Mouse (Mus musculus): Measurements from ENCODE around the gene Fam53b.

Fam53b gene

GRCm38 (mm10) chr7:132712956-132713355 is 100.7 kb downstream of the Fam53b start:
- no peak for DNase-seq (ENCODE audit: low read depth, low spot score)

GRCm38 (mm10) chr7:132712044-132712708 is 101.5 kb downstream of the Fam53b start:
- DNase-seq (ENCODE audit: low read depth, low spot score) = no peak

GRCm38 (mm10) chr7:132711579-132711978 is 102.1 kb downstream of the Fam53b start:
- no peak for DNase-seq (ENCODE audit: low read depth, low spot score)

- DNase-seq (ENCODE audit: low read depth, low spot score) = no peak
These were observed 108.6 kb downstream of the Fam53b start for GRCm38 (mm10) chr7:132705130-132705529.

DNA sequence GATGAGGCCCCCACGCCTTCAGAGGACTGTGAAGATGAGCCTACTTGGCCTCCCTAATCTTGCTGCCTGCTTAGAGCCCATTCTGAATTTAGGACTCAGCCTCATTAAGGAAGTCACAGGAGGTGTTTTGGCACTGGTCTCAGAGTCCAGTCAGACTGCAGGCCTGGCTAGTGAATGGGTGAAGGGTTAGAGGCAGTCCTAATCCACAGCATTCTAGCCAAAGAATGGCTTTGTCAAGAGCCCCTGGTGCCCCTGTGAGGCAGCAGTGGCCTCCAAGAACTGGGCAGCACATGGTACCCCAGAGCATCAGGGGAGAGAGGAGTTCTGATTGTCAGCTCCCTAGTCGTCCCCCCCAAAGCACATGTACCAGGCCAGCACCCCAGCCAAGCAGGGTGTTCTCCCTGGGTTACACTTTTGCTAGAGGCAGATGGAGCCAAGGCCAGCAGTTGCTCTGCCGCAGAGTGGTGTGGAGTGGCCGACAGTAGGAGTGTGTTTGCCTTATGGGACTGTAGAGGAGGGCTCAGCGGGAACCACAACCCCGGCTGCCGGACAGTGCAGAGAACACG is 109.3 kb downstream of the Fam53b start:
- no peak for DNase-seq (ENCODE audit: low read depth, low spot score)

DNA sequence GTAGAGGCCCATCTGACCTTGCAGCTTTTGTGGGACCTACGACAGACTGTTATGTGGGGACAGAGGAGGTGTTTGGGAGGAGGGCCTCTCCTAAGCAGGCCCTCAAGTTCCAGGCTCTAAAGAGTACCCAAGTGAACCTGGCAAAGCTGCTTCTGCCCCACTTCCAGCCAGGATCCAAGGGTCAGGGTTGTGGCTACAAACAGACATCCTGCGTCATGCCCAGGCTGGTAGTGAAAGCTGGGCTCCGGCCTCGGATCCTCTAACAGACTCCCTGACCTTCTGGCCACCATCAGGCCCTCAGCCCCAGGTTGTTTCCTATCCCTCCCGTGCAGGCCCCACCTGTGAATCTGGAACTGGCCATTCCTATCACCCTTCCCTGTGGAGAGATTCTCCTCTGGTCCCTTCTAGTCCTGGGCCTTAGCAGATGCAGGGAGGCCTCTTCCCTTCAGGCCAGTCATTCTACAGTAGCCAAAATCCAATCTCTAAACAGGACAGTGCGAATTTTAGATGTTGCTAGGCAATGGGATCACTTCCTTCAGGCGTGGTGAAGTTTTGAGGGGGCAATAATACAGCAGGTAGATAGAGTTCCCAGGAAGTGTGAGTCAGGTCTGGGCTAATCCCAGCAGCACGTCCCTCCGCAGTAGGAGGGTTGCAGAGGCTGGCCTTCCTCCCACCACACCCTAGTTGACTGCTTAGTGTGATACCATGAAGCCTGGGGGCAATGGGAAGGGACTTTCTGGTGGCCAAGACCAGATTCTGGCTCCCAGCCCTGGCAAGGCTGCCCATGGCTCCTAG is 110.0 kb downstream of the Fam53b start:
- no peak for DNase-seq (ENCODE audit: low read depth, low spot score)

GRCm38 (mm10) chr7:132702492-132703070 is 111.1 kb downstream of the Fam53b start:
- DNase-seq (ENCODE audit: low read depth, low spot score) = no peak

DNA sequence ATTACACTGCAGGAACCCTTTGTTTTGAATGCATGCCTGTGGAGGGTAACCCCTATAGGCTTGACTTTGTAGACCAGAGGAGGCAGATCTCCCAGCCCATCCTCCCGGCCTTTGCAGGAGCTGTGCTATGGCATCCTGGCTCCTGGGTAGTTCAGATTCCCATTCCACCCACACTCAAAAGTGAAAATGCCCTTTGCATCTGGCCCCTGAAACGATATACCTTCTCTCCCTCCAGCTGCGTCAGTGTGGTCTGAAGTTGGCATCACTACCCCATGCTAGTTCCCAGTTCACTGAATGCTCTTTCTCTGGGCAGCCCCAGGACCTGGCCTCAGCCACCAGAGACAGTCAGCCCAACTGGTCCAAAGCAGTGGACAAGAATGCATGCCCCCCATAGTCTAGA is 111.7 kb downstream of the Fam53b start:
- no peak for DNase-seq (ENCODE audit: low read depth, low spot score)

- no peak for DNase-seq (ENCODE audit: low read depth, low spot score)
These were observed 112.3 kb downstream of the Fam53b start for GRCm38 (mm10) chr7:132701412-132701811.

GRCm38 (mm10) chr7:132700107-132700506 is 113.6 kb downstream of the Fam53b start:
- no peak for DNase-seq (ENCODE audit: low read depth, low spot score)

- DNase-seq (ENCODE audit: low read depth, low spot score) = no peak
These were observed 114.0 kb downstream of the Fam53b start for GRCm38 (mm10) chr7:132699639-132700038.

- no peak for DNase-seq (ENCODE audit: low read depth, low spot score)
These were observed 114.5 kb downstream of the Fam53b start for GRCm38 (mm10) chr7:132699165-132699564.

GRCm38 (mm10) chr7:132698737-132699136 is 114.9 kb downstream of the Fam53b start:
- no peak for DNase-seq (ENCODE audit: low read depth, low spot score)

DNA sequence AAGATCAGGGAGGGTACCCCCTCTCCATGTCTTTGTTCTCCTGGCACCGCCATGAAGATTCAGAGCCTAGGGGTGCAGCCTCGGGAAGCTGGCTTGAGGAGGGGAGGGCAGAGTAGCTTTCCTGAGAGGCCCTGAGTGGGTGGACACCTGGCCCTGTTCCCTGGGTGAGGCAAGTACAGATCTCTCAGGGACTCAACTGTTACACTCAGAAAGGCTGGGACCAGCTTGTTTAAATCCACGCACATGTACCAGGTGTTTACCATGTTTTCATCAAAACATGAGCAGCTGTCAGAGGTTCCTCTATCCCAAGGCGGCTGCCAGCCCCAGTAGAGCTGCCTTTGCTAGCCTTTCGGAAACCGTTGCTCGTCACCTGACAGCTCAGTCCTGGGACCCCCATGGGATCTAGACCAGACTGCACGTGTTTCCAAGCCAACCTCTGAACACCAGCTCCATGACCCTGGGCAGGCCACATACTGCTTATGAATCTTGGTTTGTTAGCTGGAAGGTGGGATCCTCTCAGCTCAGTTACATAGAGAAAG is 116.4 kb downstream of the Fam53b start:
- DNase-seq (ENCODE audit: low read depth, low spot score) = no peak

GRCm38 (mm10) chr7:132693561-132693960 is 120.1 kb downstream of the Fam53b start:
- no peak for DNase-seq (ENCODE audit: low read depth, low spot score)

DNA sequence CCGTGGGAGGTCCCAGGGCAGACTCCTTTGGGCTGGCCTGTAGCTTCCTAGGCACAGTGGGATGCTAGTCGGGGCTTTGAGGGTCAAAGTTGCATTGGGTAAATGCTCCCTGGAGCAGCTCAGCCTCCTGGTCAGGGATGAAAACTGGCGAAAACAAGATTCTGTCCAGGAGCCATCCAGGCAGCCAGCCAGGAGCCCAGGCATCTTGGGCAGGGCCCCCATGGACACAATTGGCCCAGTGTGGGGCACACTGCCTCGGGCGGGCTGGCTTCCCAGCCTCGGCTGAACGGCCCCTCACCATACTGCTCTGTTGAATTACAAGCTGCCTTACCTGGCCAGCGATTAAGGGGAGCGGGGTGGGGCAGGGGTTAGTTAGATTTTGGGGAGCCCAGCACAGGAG is 121.0 kb downstream of the Fam53b start:
- DNase-seq (ENCODE audit: low read depth, low spot score) = no peak

- DNase-seq (ENCODE audit: low read depth, low spot score) = no peak
These were observed 122.8 kb downstream of the Fam53b start for GRCm38 (mm10) chr7:132690716-132691472.

- DNase-seq (ENCODE audit: low read depth, low spot score) = no peak
These were observed 124.0 kb downstream of the Fam53b start for GRCm38 (mm10) chr7:132689722-132690121.

GRCm38 (mm10) chr7:132688721-132689120 is 125.0 kb downstream of the Fam53b start:
- DNase-seq (ENCODE audit: low read depth, low spot score) = no peak

DNA sequence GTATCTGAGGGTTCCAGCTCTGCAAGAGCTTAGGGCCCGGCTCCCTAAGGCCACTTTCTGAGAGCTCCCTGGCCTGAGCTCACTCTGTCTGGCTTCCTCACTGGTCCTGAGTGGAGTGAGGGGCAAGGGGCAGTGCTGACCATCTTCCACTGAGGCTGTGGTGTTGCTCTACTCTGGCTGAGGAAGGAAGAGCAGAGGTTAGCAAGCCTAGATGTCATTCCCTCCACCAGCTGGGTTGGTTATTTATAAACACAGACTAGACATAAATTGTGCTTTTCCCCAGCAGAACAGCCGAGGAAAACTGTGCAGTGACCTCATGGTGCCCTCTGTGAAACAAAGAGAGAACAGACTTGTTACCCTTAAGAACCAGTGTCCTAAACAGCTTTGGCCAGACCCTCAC is 125.8 kb downstream of the Fam53b start:
- no peak for DNase-seq (ENCODE audit: low read depth, low spot score)

GRCm38 (mm10) chr7:132686515-132686914 is 127.2 kb downstream of the Fam53b start:
- DNase-seq (ENCODE audit: low read depth, low spot score) = no peak
